Comparison of ENCODE assay signal across 30 mouse cellular contexts in genomic region chr15:83828011-83828410, GRCm38 (mm10). TPM values are rescaled to one million over a fixed set of nuclear protein-coding genes. Genes with fewer than 3 reads are reported as not detected.
DNase-seq lines count a peak whose midpoint lies in the region; ATAC-seq and TF ChIP-seq lines count a peak whose summit lies in the region.
"Had no signal": no experiment of that assay in that cellular context is flagged by ENCODE, and none has a peak within 500 bp of the region (broad histone marks: within the 10 kb centered on the region; RNA-seq: fewer than 3 reads in every experiment).

No protein-coding gene starts in this region.

- H3K27ac ChIP-seq in forebrain, embryonic 13.5 days: 0 out of 2 replicates have a peak overlapping the region, but pooled peaks have one; percentile 73
- H3K27ac ChIP-seq in forebrain, embryonic 11.5 days (ENCODE audit: low read depth, low read length): no peak overlapping the region
- peak overlapping the region; percentile 74 for H3K27ac ChIP-seq in layer of hippocampus, adult 2 months
- H3K27ac ChIP-seq: embryonic facial prominence, embryonic 12.5 days; heart, embryonic 13.5 days; hindbrain, embryonic 14.5 days; liver, embryonic 12.5 days; midbrain, embryonic 12.5 days; neural tube, embryonic 12.5 days had no signal

- peaks cover 12% of the 10 kb centered on the region for H3K4me1 ChIP-seq in forebrain, embryonic 13.5 days
- H3K4me1 ChIP-seq in forebrain, embryonic 11.5 days (replicated peaks; ENCODE audit: control insufficient read depth, insufficient read depth, low read length): no peaks in the 10 kb centered on the region
- H3K4me1 ChIP-seq: embryonic facial prominence, embryonic 12.5 days; heart, embryonic 13.5 days; liver, embryonic 12.5 days; megakaryocyte, embryonic 14.5 days; midbrain, embryonic 12.5 days; neural tube, embryonic 12.5 days had no signal

- ATAC-seq in forebrain, embryonic 13.5 days: no peak
- ATAC-seq in forebrain, embryonic 11.5 days (replicated peaks; ENCODE audit: low FRiP score): no peak
- ATAC-seq: liver, embryonic 12.5 days; liver, postnatal 0 days; Patski had no signal

- H3K27me3 ChIP-seq in forebrain, embryonic 13.5 days: no peaks in the 10 kb centered on the region
- H3K27me3 ChIP-seq in forebrain, embryonic 11.5 days (ENCODE audit: control insufficient read depth, insufficient read depth, low read length): no peaks in the 10 kb centered on the region
- H3K27me3 ChIP-seq: embryonic facial prominence, embryonic 12.5 days; liver, embryonic 12.5 days; megakaryocyte, embryonic 14.5 days; midbrain, embryonic 12.5 days; neural tube, embryonic 12.5 days had no signal

- 86% methylated on average over 8 of the region's 8 CpGs for WGBS in forebrain, embryonic 13.5 days
- 86% methylated on average over 8 of the region's 8 CpGs for WGBS in forebrain, embryonic 11.5 days

- no peak overlapping the region for H3K4me2 ChIP-seq in forebrain, embryonic 13.5 days
- no peak overlapping the region for H3K4me2 ChIP-seq in forebrain, embryonic 11.5 days (ENCODE audit: low read depth, low read length, severe bottlenecking)
- H3K4me2 ChIP-seq: embryonic facial prominence, embryonic 12.5 days; heart, embryonic 13.5 days; hindbrain, embryonic 14.5 days; liver, embryonic 12.5 days; midbrain, embryonic 12.5 days; neural tube, embryonic 12.5 days had no signal

- H3K36me3 ChIP-seq in forebrain, embryonic 13.5 days (ENCODE audit: poor library complexity, severe bottlenecking): peaks cover 3% of the 10 kb centered on the region; the same call in 1 of the 2 replicates
- no peaks in the 10 kb centered on the region; the same call in 1 of the 2 replicates for H3K36me3 ChIP-seq in forebrain, embryonic 11.5 days (ENCODE audit: control insufficient read depth, insufficient read depth, low read length)
- H3K36me3 ChIP-seq: embryonic facial prominence, embryonic 12.5 days; heart, embryonic 13.5 days; liver, embryonic 12.5 days; midbrain, embryonic 12.5 days; neural tube, embryonic 12.5 days had no signal

- DNase-seq in forebrain, embryonic 11.5 days (ENCODE audit: low spot score): no peak
- DNase-seq in layer of hippocampus, adult 2 months (ENCODE audit: low spot score in 2 of 2): peak in 1 of 2 experiments; percentile 51
- no peak for DNase-seq in layer of hippocampus, postnatal 25 days (ENCODE audit: extremely low spot score in 1 of 2, low spot score in 1 of 2)
- peak; percentile 44 to 51 for DNase-seq in cerebellum, adult 18-20 months
- peak; percentile 31 for DNase-seq in cerebellum, adult 9-10 months
- no peak for DNase-seq in urinary bladder, postnatal 14 days (ENCODE audit: low spot score)
- DNase-seq in left cerebral cortex, adult 8-10 months (ENCODE audit: low spot score in 2 of 2): no peak
- DNase-seq: adrenal gland, postnatal 10 days; embryo, embryonic 11 days; heart, postnatal 10 days; kidney, adult 11 months; kidney, postnatal 14 days; left cerebral cortex, postnatal 4 days; liver, postnatal 0 days; lung, postnatal 36 days; right cerebral cortex, adult 18-20 months had no signal

- H3K9ac ChIP-seq in forebrain, embryonic 13.5 days: no peak overlapping the region
- H3K9ac ChIP-seq in forebrain, embryonic 11.5 days (ENCODE audit: low read length): no peak overlapping the region
- H3K9ac ChIP-seq: embryonic facial prominence, embryonic 12.5 days; heart, embryonic 13.5 days; hindbrain, embryonic 14.5 days; liver, embryonic 12.5 days; liver, postnatal 0 days; midbrain, embryonic 12.5 days; neural tube, embryonic 12.5 days had no signal

- TF ChIP-seq CTCF in layer of hippocampus, adult 2 months (conservative IDR thresholded peaks at IDR 0.05): no peak

- no peak overlapping the region for H3K4me3 ChIP-seq in forebrain, embryonic 13.5 days
- H3K4me3 ChIP-seq in forebrain, embryonic 11.5 days (ENCODE audit: low read depth, low read length): no peak overlapping the region
- H3K4me3 ChIP-seq in layer of hippocampus, adult 2 months: no peak overlapping the region
- H3K4me3 ChIP-seq: embryonic facial prominence, embryonic 12.5 days; heart, embryonic 13.5 days; liver, embryonic 12.5 days; megakaryocyte, embryonic 14.5 days; midbrain, embryonic 12.5 days; myocyte; neural tube, embryonic 12.5 days had no signal

- H3K9me3 ChIP-seq in forebrain, embryonic 13.5 days (replicated peaks): no peaks in the 10 kb centered on the region
- H3K9me3 ChIP-seq in forebrain, embryonic 11.5 days (ENCODE audit: control insufficient read depth, low read length): no peaks in the 10 kb centered on the region
- H3K9me3 ChIP-seq: embryonic facial prominence, embryonic 12.5 days; heart, embryonic 13.5 days; midbrain, embryonic 12.5 days; neural tube, embryonic 12.5 days had no signal

RNA-seq across cellular contexts. Expression of gene Mpped1, which starts 48.7 kb away (rescaled TPM):
- 84.8 and 104 TPM in 2 replicates for polyA plus RNA-seq in forebrain, embryonic 13.5 days (2015; fragmentation: Nextera tagmentation; extraction: Ambion mirVana)
- polyA plus RNA-seq in forebrain, embryonic 11.5 days (2014; fragmentation: Nextera tagmentation; extraction: Ambion mirVana): 39.2 and 40.6 TPM in 2 replicates
- 100 to 1,000 TPM; 164 to 170 TPM for total RNA-seq in layer of hippocampus, adult 2 months (2021)
- total RNA-seq in layer of hippocampus, postnatal 25 days (2021): 100 to 1,000 TPM; 165 to 177 TPM
- total RNA-seq in left cerebral cortex, adult 8-10 months (2022): 100 to 1,000 TPM; 172 to 194 (median 178) TPM
- total RNA-seq: gastrocnemius, adult 8-10 months; heart, adult 8-10 months; hematopoietic stem cell, adult 5-6 weeks; MEL had no signal
- polyA plus RNA-seq: liver, postnatal 0 days; myocyte; Patski had no signal

Comparison
In these comparisons a context has a peak if more than half of its experiments do, and no peak if none do; other contexts are left out.
1. DNase-seq: peak in cerebellum, adult 18-20 months (2 of 2) and cerebellum, adult 9-10 months (single experiment); none in forebrain, embryonic 11.5 days (single experiment), layer of hippocampus, postnatal 25 days (0 of 2), urinary bladder, postnatal 14 days (single experiment) and left cerebral cortex, adult 8-10 months (0 of 2).